Mouse (Mus musculus) brain, embryonic 14.5 days (tissue): ENCODE data around the gene Heyl.

Experiments used
- CTCF ChIP-seq: fragments of 200-500 bp; IDR thresholded peaks from 2 replicates; pipeline ENCODE4 v1.5.1; 2012; ENCODE audit warnings: inconsistent platforms, mild to moderate bottlenecking, moderate library complexity, borderline replicate concordance; ENCODE audit not compliant: insufficient read depth, insufficient read length; ENCODE audit errors: extremely low read depth
- POLR2A ChIP-seq: fragments of 200-500 bp; IDR thresholded peaks from 2 replicates; pipeline ENCODE4 v1.6.1; 2012; ENCODE audit warnings: mild to moderate bottlenecking, inconsistent platforms, borderline replicate concordance; ENCODE audit not compliant: poor library complexity, insufficient read depth, insufficient read length, severe bottlenecking; ENCODE audit errors: extremely low read depth

DNA sequence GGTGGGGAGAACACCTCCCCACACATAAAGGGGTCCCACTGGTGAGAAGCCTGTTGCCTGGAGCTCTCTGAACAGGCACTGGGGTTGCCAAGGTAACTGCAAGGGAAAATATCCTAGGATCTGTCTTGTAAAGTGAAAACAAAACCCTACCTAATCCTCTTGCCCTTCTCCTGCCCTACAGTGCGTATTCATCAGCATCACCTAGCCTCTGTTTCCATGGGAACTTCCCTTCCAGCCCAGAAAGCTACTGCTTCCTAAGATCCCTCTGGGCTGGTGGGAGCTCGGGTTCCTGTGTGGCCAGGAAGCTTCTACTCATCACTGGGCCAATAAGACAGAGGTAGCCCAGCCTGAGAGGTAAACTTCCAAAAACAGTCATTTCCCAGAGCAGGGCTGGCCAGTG is 21.0 kb upstream of the Heyl start:
- no peak for TF ChIP-seq POLR2A
- TF ChIP-seq CTCF, result no peak
